Mouse (Mus musculus): ENCODE results near the gene Nme7.

Nme7 gene

GRCm38 (mm10) chr1:164428644-164429043 lies 124.7 kb downstream of the Nme7 start:
- no peak for DNase-seq (ENCODE audit: low spot score in 2 of 2)

- DNase-seq (ENCODE audit: low spot score in 2 of 2) = no peak
These were observed 128.7 kb downstream of the Nme7 start for GRCm38 (mm10) chr1:164432649-164433048.

- DNase-seq (ENCODE audit: low spot score in 2 of 2) = no peak
These were observed 130.1 kb downstream of the Nme7 start for GRCm38 (mm10) chr1:164434049-164434448.

GRCm38 (mm10) chr1:164436749-164437148 lies 132.8 kb downstream of the Nme7 start:
- no peak for DNase-seq (ENCODE audit: low spot score in 2 of 2)

GRCm38 (mm10) chr1:164440230-164440629 lies 136.3 kb downstream of the Nme7 start:
- no peak for DNase-seq (ENCODE audit: low spot score in 2 of 2)

- no peak for DNase-seq (ENCODE audit: low spot score in 2 of 2)
These were observed 136.9 kb downstream of the Nme7 start for GRCm38 (mm10) chr1:164440708-164441407.

- peak in 1 of 2 experiments; percentile 35 for DNase-seq (ENCODE audit: low spot score in 2 of 2)
These were observed 137.6 kb downstream of the Nme7 start for GRCm38 (mm10) chr1:164441408-164441974.

GRCm38 (mm10) chr1:164445620-164446162 lies 141.8 kb downstream of the Nme7 start:
- no peak for DNase-seq (ENCODE audit: low spot score in 2 of 2)

GRCm38 (mm10) chr1:164446535-164446934 lies 142.6 kb downstream of the Nme7 start:
- no peak for DNase-seq (ENCODE audit: low spot score in 2 of 2)

GRCm38 (mm10) chr1:164447521-164447920 lies 143.6 kb downstream of the Nme7 start:
- DNase-seq (ENCODE audit: low spot score in 2 of 2) = no peak

- no peak for DNase-seq (ENCODE audit: low spot score in 2 of 2)
These were observed 145.7 kb downstream of the Nme7 start for GRCm38 (mm10) chr1:164449626-164450025.

GRCm38 (mm10) chr1:164450231-164450630 lies 146.3 kb downstream of the Nme7 start:
- no peak for DNase-seq (ENCODE audit: low spot score in 2 of 2)

GRCm38 (mm10) chr1:164450644-164451043 lies 146.7 kb downstream of the Nme7 start:
- no peak for DNase-seq (ENCODE audit: low spot score in 2 of 2)

GRCm38 (mm10) chr1:164451346-164451745 lies 147.4 kb downstream of the Nme7 start:
- no peak for DNase-seq (ENCODE audit: low spot score in 2 of 2)

- DNase-seq (ENCODE audit: low spot score in 2 of 2) = no peak
These were observed 148.7 kb downstream of the Nme7 start for GRCm38 (mm10) chr1:164452580-164452979.

GRCm38 (mm10) chr1:164453146-164453545 lies 149.2 kb downstream of the Nme7 start:
- no peak for DNase-seq (ENCODE audit: low spot score in 2 of 2)

- peak in 1 of 2 experiments; percentile 39 for DNase-seq (ENCODE audit: low spot score in 2 of 2)
These were observed 149.8 kb downstream of the Nme7 start for GRCm38 (mm10) chr1:164453739-164454138.

GRCm38 (mm10) chr1:164454747-164455400 lies 151.0 kb downstream of the Nme7 start:
- DNase-seq (ENCODE audit: low spot score in 2 of 2) = no peak

GRCm38 (mm10) chr1:164455614-164456013 lies 151.7 kb downstream of the Nme7 start:
- DNase-seq (ENCODE audit: low spot score in 2 of 2) = peak in 1 of 2 experiments; percentile 27

GRCm38 (mm10) chr1:164456065-164456464 lies 152.1 kb downstream of the Nme7 start:
- no peak for DNase-seq (ENCODE audit: low spot score in 2 of 2)

- no peak for DNase-seq (ENCODE audit: low spot score in 2 of 2)
These were observed 152.8 kb downstream of the Nme7 start for GRCm38 (mm10) chr1:164456731-164457130.

- DNase-seq (ENCODE audit: low spot score in 2 of 2) = peak in 1 of 2 experiments; percentile 60
These were observed 153.8 kb downstream of the Nme7 start for GRCm38 (mm10) chr1:164457531-164458244.
